Mouse (Mus musculus): ENCODE data around the gene Hist1h2ao. TPM values are rescaled to one million over a fixed set of nuclear protein-coding genes. Genes with fewer than 3 reads are reported as not detected.
"Not testable (repeated sequence)": the region's sequence is repeated elsewhere in the genome, so short reads cannot be mapped to it uniquely, and the experiment has no call there.

Gene Hist1h2ao
- polyA plus RNA-seq, 1 experiment: not detected

DNA sequence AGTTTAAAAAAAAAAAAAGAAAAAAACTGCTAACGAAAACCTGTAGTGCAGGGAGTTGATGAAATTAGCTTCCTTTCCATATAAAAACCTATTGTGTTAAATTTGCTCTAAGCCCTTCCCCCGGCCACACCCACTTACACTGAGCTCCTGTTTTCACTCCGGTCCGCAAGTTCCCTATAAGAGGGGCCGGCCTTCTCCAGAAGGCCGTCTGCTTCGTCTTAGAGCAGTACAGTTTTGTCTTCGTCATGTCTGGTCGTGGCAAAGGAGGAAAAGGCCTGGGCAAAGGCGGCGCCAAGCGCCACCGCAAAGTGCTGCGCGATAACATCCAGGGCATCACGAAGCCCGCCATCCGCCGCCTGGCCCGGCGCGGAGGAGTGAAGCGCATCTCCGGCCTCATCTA, 1.3 kb downstream of the Hist1h2ao start, which contains the start of gene Hist1h4m:
Gene Hist1h4m (plus strand): TSS at position 208 of the 400 bp plus-strand sequence.
- Histone ChIP-seq H3K9ac (ENCODE audit: low read depth, poor library complexity, severe bottlenecking) (peak within 1 kb of the TSS; percentile 68; the same call in 1 of the 2 replicates), H3K27ac (ENCODE audit: insufficient read depth, low read length) (peak within 1 kb of the TSS; percentile 48)
- H3K9me3 ChIP-seq (replicated peaks; ENCODE audit: control insufficient read depth, insufficient read depth, low read length, poor library complexity, severe bottlenecking); H3K4me1 ChIP-seq (ENCODE audit: control insufficient read depth, insufficient read depth, low read length); H3K36me3 ChIP-seq (ENCODE audit: control insufficient read depth, insufficient read depth, low read length, poor library complexity, severe bottlenecking); H3K27me3 ChIP-seq (ENCODE audit: control insufficient read depth, insufficient read depth, low read length, poor library complexity, severe bottlenecking); H3K4me3 ChIP-seq (ENCODE audit: low read depth, low read length): not testable (repeated sequence)

GRCm38 (mm10) chr13:21812092-21812491, 1.8 kb downstream of the Hist1h2ao start:
- not testable (repeated sequence) for H3K27me3 ChIP-seq (ENCODE audit: control insufficient read depth, insufficient read depth, low read length, poor library complexity, severe bottlenecking); H3K4me3 ChIP-seq (ENCODE audit: low read depth, low read length)
- H3K27ac ChIP-seq (ENCODE audit: insufficient read depth, low read length): peak overlapping the region; percentile 48

GRCm38 (mm10) chr13:21820082-21820890, 10.0 kb downstream of the Hist1h2ao start:
- H3K9me3 ChIP-seq (replicated peaks; ENCODE audit: control insufficient read depth, insufficient read depth, low read length, poor library complexity, severe bottlenecking); H3K27me3 ChIP-seq (ENCODE audit: control insufficient read depth, insufficient read depth, low read length, poor library complexity, severe bottlenecking); H3K9ac ChIP-seq (ENCODE audit: low read depth, poor library complexity, severe bottlenecking); H3K4me1 ChIP-seq (ENCODE audit: control insufficient read depth, insufficient read depth, low read length); H3K36me3 ChIP-seq (ENCODE audit: control insufficient read depth, insufficient read depth, low read length, poor library complexity, severe bottlenecking); H3K4me3 ChIP-seq (ENCODE audit: low read depth, low read length); H3K27ac ChIP-seq (ENCODE audit: insufficient read depth, low read length): not testable (repeated sequence)

More at GRCm38 (mm10) chr13:21812092-21812491, 1.8 kb downstream of the Hist1h2ao start:
- H3K9ac ChIP-seq (ENCODE audit: low read depth, poor library complexity, severe bottlenecking): peak overlapping the region; percentile 68; the same call in 1 of the 2 replicates
- not testable (repeated sequence) for H3K36me3 ChIP-seq (ENCODE audit: control insufficient read depth, insufficient read depth, low read length, poor library complexity, severe bottlenecking); H3K4me1 ChIP-seq (ENCODE audit: control insufficient read depth, insufficient read depth, low read length); H3K9me3 ChIP-seq (replicated peaks; ENCODE audit: control insufficient read depth, insufficient read depth, low read length, poor library complexity, severe bottlenecking)

DNA sequence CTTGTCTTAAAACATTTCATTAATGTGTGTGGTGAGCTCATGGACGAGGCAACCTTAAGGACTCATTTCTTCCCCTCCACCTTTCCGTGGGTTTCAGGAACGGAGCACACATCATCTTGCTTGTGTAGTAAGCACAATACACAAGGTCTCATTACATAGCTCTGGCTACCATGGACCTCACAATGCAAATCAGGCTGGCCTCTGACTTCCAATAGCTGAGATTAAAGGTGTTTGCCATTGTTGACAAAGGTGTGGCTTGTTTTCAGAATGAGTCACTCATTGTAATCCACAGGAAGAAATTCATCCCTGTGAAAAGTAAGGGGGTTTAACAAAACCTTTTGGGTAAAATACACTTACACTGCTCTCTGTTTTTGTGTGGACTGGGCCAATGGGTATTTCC, 18.2 kb downstream of the Hist1h2ao start:
- Histone ChIP-seq H3K27ac (ENCODE audit: insufficient read depth, low read length) (no peak overlapping the region), H3K9ac (ENCODE audit: low read depth, poor library complexity, severe bottlenecking) (no peak overlapping the region), H3K4me1 (ENCODE audit: control insufficient read depth, insufficient read depth, low read length) (peaks cover 3% of the 10 kb centered on the region), H3K9me3 (replicated peaks; ENCODE audit: control insufficient read depth, insufficient read depth, low read length, poor library complexity, severe bottlenecking) (no peaks in the 10 kb centered on the region), H3K36me3 (ENCODE audit: control insufficient read depth, insufficient read depth, low read length, poor library complexity, severe bottlenecking) (no peaks in the 10 kb centered on the region), H3K4me3 (ENCODE audit: low read depth, low read length) (no peak overlapping the region), H3K27me3 (ENCODE audit: control insufficient read depth, insufficient read depth, low read length, poor library complexity, severe bottlenecking) (no peaks in the 10 kb centered on the region)
- TF ChIP-seq POLR2A (IDR thresholded peaks at IDR 0.05; ENCODE audit: insufficient read depth, low read length): no peak
- no peak for TF ChIP-seq CTCF (IDR thresholded peaks at IDR 0.05; ENCODE audit: low read depth, low read length)
- TF ChIP-seq EP300 (IDR thresholded peaks at IDR 0.05; ENCODE audit: insufficient read depth, low read depth, low read length): no peak

DNA sequence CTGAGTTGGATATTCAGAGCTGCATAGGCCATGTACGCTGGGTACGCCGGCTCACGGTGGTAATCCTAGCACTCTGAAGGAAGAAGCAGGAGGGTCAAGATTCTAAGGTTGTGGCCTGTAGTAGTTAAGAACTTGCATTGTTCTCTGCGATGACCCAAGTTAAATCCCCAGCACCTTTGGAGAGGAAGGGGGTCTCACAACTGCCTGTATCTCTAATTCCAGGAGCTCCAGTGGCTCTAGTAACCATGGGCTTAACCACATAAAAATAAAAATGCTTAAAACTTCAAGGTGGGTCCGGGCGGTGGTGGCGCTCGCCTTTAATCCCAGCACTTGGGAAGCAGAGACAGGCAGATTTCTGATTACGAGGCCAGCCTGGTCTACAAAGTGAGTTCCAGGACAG, 20.1 kb downstream of the Hist1h2ao start:
- Histone ChIP-seq H3K4me1 (ENCODE audit: control insufficient read depth, insufficient read depth, low read length) (peaks cover 3% of the 10 kb centered on the region), H3K36me3 (ENCODE audit: control insufficient read depth, insufficient read depth, low read length, poor library complexity, severe bottlenecking) (no peaks in the 10 kb centered on the region), H3K27ac (ENCODE audit: insufficient read depth, low read length) (no peak overlapping the region), H3K4me3 (ENCODE audit: low read depth, low read length) (no peak overlapping the region), H3K9ac (ENCODE audit: low read depth, poor library complexity, severe bottlenecking) (peak overlapping the region; percentile 18; the same call in 1 of the 2 replicates), H3K9me3 (replicated peaks; ENCODE audit: control insufficient read depth, insufficient read depth, low read length, poor library complexity, severe bottlenecking) (no peaks in the 10 kb centered on the region), H3K27me3 (ENCODE audit: control insufficient read depth, insufficient read depth, low read length, poor library complexity, severe bottlenecking) (no peaks in the 10 kb centered on the region)
- TF ChIP-seq EP300 (IDR thresholded peaks at IDR 0.05; ENCODE audit: insufficient read depth, low read depth, low read length) (no peak), CTCF (IDR thresholded peaks at IDR 0.05; ENCODE audit: low read depth, low read length) (no peak), POLR2A (IDR thresholded peaks at IDR 0.05; ENCODE audit: insufficient read depth, low read length) (no peak)

DNA sequence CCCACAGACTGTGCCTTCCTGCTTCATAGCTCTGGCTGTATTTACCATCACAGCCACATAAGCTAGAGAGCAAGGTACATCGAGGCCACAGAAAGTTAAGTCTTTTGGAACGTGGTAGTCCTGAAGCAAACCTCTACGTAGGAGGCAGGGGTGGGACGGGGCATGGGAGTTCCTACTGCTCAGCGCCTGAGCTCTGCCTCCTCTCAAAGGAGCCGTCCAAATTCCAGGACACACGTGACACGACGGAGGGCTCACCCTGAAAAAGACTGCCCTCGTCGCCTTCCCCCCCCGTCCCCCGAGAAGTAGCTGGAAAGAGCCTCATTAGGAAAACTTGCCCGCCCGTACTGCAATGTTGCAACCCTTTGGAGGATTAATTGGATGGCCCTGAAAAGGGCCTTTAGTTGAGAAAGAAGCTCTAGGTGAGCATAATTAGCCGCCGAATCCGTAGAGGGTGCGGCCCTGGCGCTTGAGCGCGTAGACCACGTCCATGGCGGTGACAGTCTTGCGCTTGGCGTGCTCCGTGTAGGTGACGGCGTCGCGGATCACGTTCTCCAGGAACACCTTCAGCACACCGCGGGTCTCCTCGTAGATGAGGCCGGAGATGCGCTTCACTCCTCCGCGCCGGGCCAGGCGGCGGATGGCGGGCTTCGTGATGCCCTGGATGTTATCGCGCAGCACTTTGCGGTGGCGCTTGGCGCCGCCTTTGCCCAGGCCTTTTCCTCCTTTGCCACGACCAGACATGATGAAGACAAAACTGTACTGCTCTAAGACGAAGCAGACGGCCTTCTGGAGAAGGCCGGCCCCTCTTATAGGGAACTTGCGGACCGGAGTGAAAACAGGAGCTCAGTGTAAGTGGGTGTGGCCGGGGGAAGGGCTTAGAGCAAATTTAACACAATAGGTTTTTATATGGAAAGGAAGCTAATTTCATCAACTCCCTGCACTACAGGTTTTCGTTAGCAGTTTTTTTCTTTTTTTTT, 21.4 kb downstream of the Hist1h2ao start, which contains the start of gene Hist1h4n:
Gene Hist1h4n (minus strand): TSS at position 779 of the 977 bp plus-strand sequence.
- not testable (repeated sequence) for H3K9ac ChIP-seq (ENCODE audit: low read depth, poor library complexity, severe bottlenecking); H3K27me3 ChIP-seq (ENCODE audit: control insufficient read depth, insufficient read depth, low read length, poor library complexity, severe bottlenecking); H3K9me3 ChIP-seq (replicated peaks; ENCODE audit: control insufficient read depth, insufficient read depth, low read length, poor library complexity, severe bottlenecking); H3K36me3 ChIP-seq (ENCODE audit: control insufficient read depth, insufficient read depth, low read length, poor library complexity, severe bottlenecking); H3K4me3 ChIP-seq (ENCODE audit: low read depth, low read length); H3K4me1 ChIP-seq (ENCODE audit: control insufficient read depth, insufficient read depth, low read length)
- H3K27ac ChIP-seq (ENCODE audit: insufficient read depth, low read length): peak within 1 kb of the TSS; percentile 61; the same call in 1 of the 2 replicates
- peak; percentile 50 for TF ChIP-seq POLR2A (IDR thresholded peaks at IDR 0.05; ENCODE audit: insufficient read depth, low read length)

GRCm38 (mm10) chr13:21833461-21833860, 23.2 kb downstream of the Hist1h2ao start, which contains the start of the genes Hist1h2ap and Hist1h2br:
TSS of gene Hist1h2ap (minus strand) at chr13:21833507.
TSS of gene Hist1h2br (plus strand) at chr13:21833743.
- H3K9me3 ChIP-seq (replicated peaks; ENCODE audit: control insufficient read depth, insufficient read depth, low read length, poor library complexity, severe bottlenecking); H3K9ac ChIP-seq (ENCODE audit: low read depth, poor library complexity, severe bottlenecking); H3K27ac ChIP-seq (ENCODE audit: insufficient read depth, low read length); H3K36me3 ChIP-seq (ENCODE audit: control insufficient read depth, insufficient read depth, low read length, poor library complexity, severe bottlenecking); H3K4me1 ChIP-seq (ENCODE audit: control insufficient read depth, insufficient read depth, low read length); H3K4me3 ChIP-seq (ENCODE audit: low read depth, low read length); H3K27me3 ChIP-seq (ENCODE audit: control insufficient read depth, insufficient read depth, low read length, poor library complexity, severe bottlenecking): not testable (repeated sequence)

- not testable (repeated sequence) for H3K4me3 ChIP-seq (ENCODE audit: low read depth, low read length); H3K9ac ChIP-seq (ENCODE audit: low read depth, poor library complexity, severe bottlenecking); H3K4me1 ChIP-seq (ENCODE audit: control insufficient read depth, insufficient read depth, low read length); H3K27ac ChIP-seq (ENCODE audit: insufficient read depth, low read length); H3K9me3 ChIP-seq (replicated peaks; ENCODE audit: control insufficient read depth, insufficient read depth, low read length, poor library complexity, severe bottlenecking); H3K36me3 ChIP-seq (ENCODE audit: control insufficient read depth, insufficient read depth, low read length, poor library complexity, severe bottlenecking); H3K27me3 ChIP-seq (ENCODE audit: control insufficient read depth, insufficient read depth, low read length, poor library complexity, severe bottlenecking)
Measured at GRCm38 (mm10) chr13:21840508-21840907, 30.2 kb downstream of the Hist1h2ao start.
